Mouse (Mus musculus): Measurements from ENCODE around the gene Bcl2a1c.
"Not testable (repeated sequence)": the region's sequence is repeated elsewhere in the genome, so short reads cannot be mapped to it uniquely, and the experiment has no call there.

The Bcl2a1c gene

DNA sequence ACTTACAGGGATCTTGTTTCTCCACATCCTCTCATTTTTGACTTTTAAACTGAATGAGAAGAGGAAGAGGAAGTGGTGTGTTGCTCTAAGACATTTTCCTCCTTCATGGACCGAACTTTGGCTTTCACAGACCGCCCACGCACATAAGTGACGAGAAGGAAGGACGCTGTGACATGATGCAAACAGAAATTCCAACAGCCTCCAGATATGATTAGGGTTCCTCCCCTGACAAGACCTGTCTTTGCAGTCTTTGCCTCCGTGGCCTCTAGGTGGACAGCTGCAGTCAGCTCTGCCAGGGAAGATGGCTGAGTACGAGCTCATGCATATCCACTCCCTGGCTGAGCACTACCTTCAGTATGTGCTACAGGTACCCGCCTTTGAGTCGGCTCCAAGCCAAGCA lies at the start of gene Bcl2a1c:
Gene Bcl2a1c (plus strand): TSS at position 281 of the 400 bp plus-strand sequence.
- not testable (repeated sequence) for DNase-seq

DNA sequence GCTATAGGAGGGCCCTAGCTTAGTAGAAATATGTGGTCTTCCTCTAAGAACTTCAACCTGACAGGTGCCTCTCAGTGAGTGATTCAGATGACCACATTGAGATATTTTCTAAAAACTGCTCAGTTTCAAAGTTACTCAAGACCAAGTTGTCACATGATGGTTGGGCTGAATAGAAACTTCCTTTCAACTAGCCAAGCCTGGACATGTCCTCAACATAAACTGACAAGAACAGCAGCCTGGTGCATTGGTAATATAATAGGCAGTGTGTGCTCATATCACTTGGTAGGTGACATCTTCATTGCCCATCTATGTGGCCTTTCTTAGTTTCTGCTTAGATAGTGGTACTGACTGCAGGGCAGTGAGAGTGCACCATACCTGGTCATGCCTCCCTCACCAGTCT lies 24.0 kb upstream of the Bcl2a1c start:
- DNase-seq: not testable (repeated sequence)

DNA sequence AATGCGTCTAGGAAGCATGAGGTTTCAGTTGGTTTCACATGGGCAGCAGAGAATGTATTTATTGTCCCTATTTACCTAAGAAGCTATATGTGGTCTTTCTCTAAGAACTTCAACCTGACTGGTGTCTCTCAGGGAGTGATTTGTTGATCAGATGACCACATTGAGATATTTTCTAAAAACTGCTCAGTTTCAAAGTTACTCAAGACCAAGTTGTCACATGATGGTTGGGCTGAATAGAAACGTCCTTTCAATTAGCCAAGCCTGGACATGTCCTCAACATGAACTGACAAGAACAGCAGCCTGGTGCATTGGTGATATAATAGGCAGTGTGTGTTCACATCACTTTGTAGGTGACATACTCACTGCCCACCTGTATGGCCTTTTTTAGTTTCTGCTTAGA lies 18.2 kb upstream of the Bcl2a1c start:
- DNase-seq: not testable (repeated sequence)

GRCm38 (mm10) chr9:114318021-114318420 lies 11.9 kb upstream of the Bcl2a1c start:
- peak; percentile 25 for DNase-seq

DNA sequence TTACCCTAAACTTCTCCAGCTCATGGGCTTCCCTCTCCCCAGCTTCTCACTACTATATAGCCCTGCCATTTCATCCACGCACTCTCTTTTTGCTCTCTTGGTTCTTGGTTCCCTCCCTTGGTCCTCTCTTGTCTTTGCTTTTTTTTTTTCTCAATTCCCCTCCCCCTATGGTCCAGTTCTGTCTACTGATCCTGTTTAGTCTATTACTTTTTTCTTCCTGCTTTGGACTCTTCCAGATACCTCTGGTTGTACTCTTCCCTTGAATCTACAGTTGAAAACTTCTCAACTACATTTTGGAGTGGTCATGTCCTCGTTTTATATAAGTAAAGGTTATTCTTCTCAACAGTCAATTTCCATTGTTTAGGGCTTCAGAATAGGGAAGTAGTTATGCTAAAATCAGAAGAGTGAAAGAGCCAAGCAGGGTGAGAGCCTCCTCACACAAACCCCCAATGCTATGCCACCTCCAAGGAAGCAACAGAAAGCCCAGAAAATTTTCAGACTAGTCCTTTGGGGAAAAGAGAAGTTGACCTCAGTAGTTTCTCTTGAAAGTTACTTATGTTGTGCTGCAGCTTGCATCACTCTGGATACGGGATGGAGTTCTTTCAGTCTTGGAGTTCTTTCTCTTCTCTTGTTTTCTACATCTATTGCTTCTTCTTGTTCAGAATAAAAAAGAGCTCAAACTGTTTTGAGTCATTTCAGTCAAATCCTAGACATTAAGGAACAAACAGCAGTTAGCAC lies 3.8 kb upstream of the Bcl2a1c start:
- DNase-seq: no peak

- not testable (repeated sequence) for DNase-seq
Observed at GRCm38 (mm10) chr9:114328332-114328731, 1.6 kb upstream of the Bcl2a1c start.

DNA sequence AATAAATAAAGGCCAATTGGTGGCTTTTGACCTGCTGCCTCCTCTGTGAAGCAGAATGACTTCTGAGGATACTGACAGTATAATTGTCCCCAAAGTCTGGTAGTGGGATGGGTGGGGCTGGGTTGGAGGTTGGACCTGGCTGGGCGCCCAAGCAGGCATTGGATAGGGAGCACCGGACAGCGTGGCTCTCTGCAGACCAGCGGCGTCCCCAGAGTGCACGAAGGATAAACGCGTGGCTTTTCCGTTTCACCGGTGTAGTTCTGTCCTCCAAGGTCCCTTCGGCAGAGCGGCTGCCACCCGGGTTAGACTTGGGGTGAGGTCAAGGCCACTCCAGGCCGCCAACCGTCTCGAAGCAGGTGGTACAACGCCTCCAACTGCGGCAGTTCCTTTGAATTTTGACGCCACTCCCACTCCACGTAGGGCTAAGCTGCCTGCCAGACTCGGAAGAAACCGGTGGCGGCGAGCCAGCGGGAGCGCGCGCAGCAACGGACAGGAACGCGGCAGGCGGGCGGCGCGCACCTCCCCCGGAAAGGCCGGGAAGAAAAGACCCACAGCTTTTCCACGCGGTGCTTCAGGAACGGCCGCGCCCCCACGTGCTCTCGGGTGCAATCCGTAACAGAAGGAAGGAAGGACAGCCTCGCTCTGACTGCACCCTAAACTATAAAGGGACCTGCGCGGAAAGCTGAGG lies 38.0 kb downstream of the Bcl2a1c start:
- peak; percentile 89 for DNase-seq

DNA sequence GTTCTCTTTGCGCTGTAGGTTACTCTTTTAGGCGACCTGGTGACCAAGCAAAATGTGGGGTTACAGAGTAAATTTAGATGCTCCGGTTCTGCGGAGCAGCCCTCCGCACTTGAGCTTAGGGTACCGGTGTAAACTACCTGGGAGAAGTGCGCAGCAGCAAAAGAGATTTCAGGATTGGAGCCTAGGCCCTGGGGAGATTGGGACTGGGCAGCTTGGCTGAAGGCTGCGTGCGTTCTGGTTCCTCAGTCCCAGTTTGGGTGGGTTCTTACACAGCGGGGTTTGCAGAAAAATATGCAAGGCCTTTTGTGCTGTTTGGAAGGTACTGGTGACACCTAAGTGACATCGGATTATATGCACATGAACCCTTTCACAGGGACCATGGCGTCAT lies 38.5 kb downstream of the Bcl2a1c start:
- DNase-seq: no peak

DNA sequence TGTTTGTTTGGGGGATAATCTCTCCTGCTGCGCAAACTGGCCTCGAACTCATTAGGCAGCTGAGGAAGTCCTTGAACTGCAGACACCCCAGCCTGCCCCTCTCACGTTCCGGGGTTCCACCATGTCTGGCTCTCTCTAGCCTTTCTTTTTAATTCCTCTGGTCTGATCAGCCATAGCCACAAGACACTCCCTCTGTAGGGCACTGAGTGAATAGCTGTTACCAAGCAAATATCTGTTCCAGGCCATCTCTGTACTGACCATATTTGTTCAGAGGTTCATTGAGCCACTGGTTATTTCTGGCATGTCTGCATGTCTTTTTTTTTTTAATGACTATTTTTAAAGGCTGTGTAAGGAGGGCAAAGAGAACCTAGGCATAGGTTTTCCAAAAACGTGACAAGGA lies 39.5 kb downstream of the Bcl2a1c start:
- not testable (repeated sequence) for DNase-seq

GRCm38 (mm10) chr9:114371717-114372116 lies 41.8 kb downstream of the Bcl2a1c start:
- peak; percentile 62 for DNase-seq

DNA sequence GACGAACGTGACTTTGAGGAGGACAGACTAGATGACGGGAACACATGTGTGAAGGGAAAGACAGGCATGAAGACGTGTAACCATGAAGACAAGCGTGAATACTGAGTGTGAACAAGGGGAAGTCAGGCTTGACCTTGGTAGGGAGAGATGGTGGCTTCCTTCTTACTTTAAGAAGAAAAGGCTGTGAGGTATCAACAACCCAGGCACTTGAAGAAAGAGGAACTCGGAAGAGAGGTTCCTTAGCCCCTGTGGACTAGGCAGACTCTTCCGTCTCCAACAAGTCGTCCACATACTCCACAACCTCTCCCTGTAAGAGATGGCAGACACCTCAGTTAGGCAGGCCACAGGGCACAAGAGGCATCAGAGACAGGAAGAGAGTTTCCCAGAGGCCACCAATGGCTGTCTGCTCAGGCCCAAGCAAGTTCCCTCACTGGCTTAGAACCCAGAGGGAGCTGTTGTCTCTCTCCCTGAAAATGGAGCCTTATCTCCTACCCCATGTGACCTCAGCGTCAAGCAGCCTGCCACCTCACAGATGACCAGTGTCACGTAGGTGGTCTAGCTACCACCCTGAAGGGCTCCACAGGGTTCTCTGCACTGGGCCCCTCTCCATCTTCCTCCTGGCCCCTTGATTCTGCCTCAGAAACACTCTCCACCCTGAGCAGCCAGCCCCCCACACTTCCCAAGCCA lies 45.5 kb downstream of the Bcl2a1c start:
- no peak for DNase-seq

DNA sequence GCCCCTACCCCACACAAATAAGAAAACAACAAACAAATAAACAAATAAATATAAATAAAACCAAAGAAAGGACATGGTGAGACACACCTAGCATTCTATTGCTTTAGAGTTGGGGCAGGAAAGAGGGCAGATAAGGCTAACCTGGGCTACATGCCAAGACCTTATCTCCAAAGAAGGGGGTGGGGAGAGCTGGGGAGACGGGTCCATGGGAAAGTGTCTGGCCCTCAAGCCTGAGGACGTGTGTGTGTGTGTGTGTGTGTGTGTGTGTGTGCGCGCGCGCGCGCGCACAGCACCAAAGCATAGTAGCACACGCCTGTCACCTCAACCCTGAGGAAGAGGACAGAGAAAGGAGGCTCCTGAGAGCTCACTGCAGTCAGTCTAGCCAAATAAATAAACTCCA lies 47.2 kb downstream of the Bcl2a1c start:
- DNase-seq: no peak

DNA sequence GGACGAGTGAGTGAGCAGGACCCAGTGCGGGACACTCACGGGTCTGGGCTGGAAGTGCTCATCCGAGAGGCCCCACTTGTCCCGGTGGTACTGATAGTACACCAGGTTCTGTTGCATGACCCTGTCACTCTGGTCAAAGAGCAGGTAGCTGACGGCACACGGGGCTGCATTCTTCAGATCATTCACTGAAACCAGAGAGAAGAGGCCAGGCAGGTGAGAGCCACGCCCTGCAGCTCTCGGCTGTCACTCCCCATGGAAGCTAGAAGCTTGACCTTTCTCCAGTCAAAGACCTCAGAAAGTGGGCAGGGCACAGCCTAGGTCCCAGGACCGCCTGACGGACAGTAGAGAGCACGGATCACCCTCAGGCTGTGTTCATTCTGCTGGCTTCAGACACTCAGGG lies 49.9 kb downstream of the Bcl2a1c start:
- no peak for DNase-seq

Measured in right cerebral cortex, postnatal 4 days (tissue).